Mouse (Mus musculus) layer of hippocampus, postnatal 14 days (tissue): ENCODE measurements at regions not wholly inside any gene's neighbourhood (a gene's known extent, or its start where the extent isn't known, plus 50 kb on each side); places are given as distances from the start of the nearest gene placed in this dataset.
A peak's percentile ranks its signal among the peaks of the same experiment; 100 is the strongest.

Source experiments
- DNase-seq, 2 experiments: peaks; one replicate each; pipeline ENCODE4 v3.0.0; 2021 to 2022; ENCODE audit warnings: low spot score in 2 of 2, mixed read lengths in 1 of 2

GRCm38 (mm10) chr5:51841763-51842162 lies 274.2 kb upstream of the Ppargc1a start:
- DNase-seq = no peak

- no peak for DNase-seq
These were observed 273.3 kb upstream of the Ppargc1a start for GRCm38 (mm10) chr5:51840638-51841329.

- no peak for DNase-seq
These were observed 271.8 kb upstream of the Ppargc1a start for GRCm38 (mm10) chr5:51839292-51839691.

DNA sequence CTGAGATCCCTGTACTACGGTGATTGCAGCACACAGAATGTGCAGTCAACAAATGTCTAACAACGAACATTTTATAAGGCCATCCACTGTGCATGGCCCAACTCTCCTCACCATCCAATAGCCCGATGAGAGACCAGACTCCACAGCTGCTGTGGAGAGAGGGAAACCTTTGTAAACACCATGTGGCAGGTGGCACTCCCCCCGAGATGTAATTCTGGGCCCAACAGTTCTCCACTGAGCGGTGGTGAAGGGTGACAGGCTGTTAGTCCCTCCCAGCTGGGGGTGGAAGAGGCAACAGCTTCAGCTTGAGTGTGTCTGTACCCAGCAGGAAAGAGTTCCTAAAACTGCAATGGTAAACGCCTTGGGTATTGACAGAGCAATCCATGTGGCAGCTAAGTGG lies 263.0 kb upstream of the Ppargc1a start:
- DNase-seq = peak; percentile 12 to 14

GRCm38 (mm10) chr5:51830015-51830414 lies 262.5 kb upstream of the Ppargc1a start:
- no peak for DNase-seq

GRCm38 (mm10) chr5:51829606-51830005 lies 262.1 kb upstream of the Ppargc1a start:
- no peak for DNase-seq

DNA sequence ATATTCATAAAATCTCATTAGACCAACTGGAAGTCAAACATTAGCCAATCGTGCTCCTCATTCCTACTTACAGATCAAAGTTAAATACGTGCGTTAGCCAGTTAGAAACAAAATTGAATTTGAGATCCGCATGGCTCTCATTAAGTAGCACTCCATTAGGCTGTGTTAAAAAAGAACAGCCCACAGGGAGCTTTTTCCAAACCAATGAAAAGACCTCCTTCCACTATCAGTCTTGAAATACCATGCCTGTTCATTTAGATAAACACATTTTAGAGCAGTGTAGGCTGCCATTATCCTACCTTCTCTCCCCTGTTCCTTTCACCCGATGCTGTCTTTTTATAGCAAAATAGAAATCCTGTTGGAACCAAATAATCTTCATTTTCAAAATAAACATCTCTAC lies 261.5 kb upstream of the Ppargc1a start:
- no peak for DNase-seq

GRCm38 (mm10) chr5:51826269-51826668 lies 258.7 kb upstream of the Ppargc1a start:
- DNase-seq = no peak

GRCm38 (mm10) chr5:51825584-51826088 lies 258.1 kb upstream of the Ppargc1a start:
- no peak for DNase-seq

DNA sequence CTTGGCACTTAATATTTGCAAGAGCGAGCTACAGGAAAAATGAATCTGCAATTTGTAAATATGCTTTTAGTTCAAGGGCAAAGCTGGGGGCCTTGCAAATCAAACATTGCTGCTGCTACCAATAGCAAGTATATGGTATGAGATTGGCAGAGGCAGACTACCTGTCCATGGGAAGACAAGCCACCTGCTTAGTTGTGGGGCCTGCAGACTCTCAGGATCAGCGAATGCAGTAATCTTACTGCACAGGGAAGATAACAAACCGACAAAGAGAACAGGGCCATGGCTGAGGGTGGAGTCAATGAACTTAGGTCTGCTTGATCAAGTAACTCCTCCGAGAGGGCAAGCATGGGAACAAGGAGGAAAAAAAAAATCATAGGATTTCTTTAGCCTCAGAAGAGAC lies 257.2 kb upstream of the Ppargc1a start:
- DNase-seq = no peak

- no peak for DNase-seq
These were observed 256.1 kb upstream of the Ppargc1a start for GRCm38 (mm10) chr5:51823657-51824056.

DNA sequence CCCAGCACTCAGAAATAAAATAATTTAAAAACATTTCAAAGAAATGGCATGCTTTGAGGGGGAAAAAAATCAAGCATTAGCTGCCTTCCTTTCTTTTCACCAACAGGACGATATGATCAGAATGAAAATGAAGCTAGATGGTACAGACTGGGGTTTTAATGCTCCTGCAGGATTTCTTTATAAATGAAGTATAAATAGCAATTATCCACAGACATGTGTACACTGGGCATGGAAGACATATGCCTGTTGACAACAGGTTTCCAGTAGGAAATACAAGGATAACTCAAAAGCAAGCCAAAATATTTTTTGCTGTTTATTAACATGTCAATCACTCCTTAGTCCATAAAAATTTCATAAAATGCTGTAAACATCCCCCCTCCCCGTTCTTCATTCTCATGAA lies 248.7 kb upstream of the Ppargc1a start:
- DNase-seq = peak in 1 of 2 experiments; percentile 16

GRCm38 (mm10) chr5:51811728-51812127 lies 244.2 kb upstream of the Ppargc1a start:
- peak in 1 of 2 experiments; percentile 10 for DNase-seq

- DNase-seq = no peak
These were observed 234.0 kb upstream of the Ppargc1a start for GRCm38 (mm10) chr5:51801486-51801885.

DNA sequence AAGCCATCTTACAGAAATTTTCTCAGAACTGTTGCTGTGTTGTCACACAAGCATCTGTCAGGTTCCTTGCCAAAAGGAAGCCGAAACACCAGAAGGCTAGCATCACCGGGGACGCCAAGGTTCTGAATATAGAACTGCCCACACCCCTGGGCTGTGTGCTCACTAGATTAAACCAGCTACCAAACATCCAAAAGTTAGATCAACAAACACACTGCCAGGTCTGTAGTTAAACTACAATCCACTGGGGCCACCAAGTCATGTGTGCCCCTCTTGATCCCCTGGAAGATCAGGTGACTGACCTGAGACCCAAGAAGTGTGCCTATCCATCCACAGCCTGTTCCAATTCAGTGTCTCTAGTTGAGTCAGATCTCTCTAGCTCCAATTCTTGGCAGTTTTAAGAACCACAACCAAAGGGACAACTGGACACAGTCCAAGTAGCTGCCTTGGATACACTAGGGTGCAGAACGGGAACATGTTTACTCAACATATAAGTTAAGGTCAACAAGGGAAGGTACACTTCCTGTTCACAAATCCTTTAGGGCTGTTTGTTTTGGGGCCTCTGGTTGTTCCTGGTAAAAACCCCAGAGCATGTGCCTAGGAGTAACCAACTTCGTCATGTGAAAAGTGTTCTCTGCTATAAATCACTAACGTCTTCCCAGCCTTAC lies 232.0 kb upstream of the Ppargc1a start:
- no peak for DNase-seq

- DNase-seq = no peak
These were observed 226.6 kb upstream of the Ppargc1a start for GRCm38 (mm10) chr5:51794097-51794496.

- no peak for DNase-seq
These were observed 225.4 kb upstream of the Ppargc1a start for GRCm38 (mm10) chr5:51792950-51793349.

GRCm38 (mm10) chr5:51788768-51789167 lies 221.2 kb upstream of the Ppargc1a start:
- DNase-seq = no peak

- DNase-seq = peak in 1 of 2 experiments; percentile 57
These were observed 216.0 kb upstream of the Ppargc1a start for GRCm38 (mm10) chr5:51783523-51783922.

GRCm38 (mm10) chr5:51783099-51783498 lies 215.6 kb upstream of the Ppargc1a start:
- no peak for DNase-seq

- DNase-seq = peak in 1 of 2 experiments; percentile 39
These were observed 208.1 kb upstream of the Ppargc1a start for GRCm38 (mm10) chr5:51775502-51776145.

GRCm38 (mm10) chr5:51771655-51772054 lies 204.1 kb upstream of the Ppargc1a start:
- DNase-seq = no peak
